22 mouse cellular contexts compared by ENCODE assay signal in the genomic region with DNA sequence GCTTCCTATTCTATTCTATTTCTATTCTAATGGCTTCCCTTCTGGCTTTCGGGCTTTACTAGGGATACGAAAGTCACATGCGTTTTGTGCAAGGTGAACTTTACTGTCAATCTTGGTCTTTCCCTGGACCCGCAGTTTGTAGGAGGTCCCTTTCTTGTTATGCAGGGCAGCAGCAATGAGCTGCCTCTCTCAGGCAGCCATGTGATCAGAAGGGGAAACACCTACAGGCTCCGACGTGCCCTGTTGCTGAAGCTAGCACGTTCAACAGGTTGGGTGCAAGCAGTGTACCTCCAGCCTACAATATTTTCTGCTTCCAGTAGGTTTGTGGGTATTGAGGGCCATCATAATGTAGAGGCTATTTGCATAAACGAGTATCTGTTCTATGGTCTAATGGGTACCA. TPM values are rescaled to one million over a fixed set of nuclear protein-coding genes. Genes with fewer than 3 reads are reported as not detected.
DNase-seq lines count a peak whose midpoint lies in the region; ATAC-seq and TF ChIP-seq lines count a peak whose summit lies in the region.
"Had no signal": no experiment of that assay in that cellular context is flagged by ENCODE, and none has a peak within 500 bp of the region (broad histone marks: within the 10 kb centered on the region; RNA-seq: fewer than 3 reads in every experiment).

No protein-coding gene starts in this region.

- TF ChIP-seq POLR2A in CH12.LX (IDR thresholded peaks at IDR 0.05; ENCODE audit: low read depth, low read length) = no peak; the same call in 1 of the 2 replicates
- no peak for TF ChIP-seq POLR2A in lung, adult 2 months (IDR thresholded peaks at IDR 0.05; ENCODE audit: borderline replicate concordance, extremely low read depth, low read depth, low read length)

- TF ChIP-seq EP300 in CH12.LX (IDR thresholded peaks at IDR 0.05; ENCODE audit: low read length) = no peak

- no peaks in the 10 kb centered on the region for H3K36me3 ChIP-seq in heart, embryonic 12.5 days
- H3K36me3 ChIP-seq in CH12.LX (replicated peaks in 1 of 2; ENCODE audit: control insufficient read depth in 1 of 2, insufficient read depth in 1 of 2, low read length in 1 of 2) = peaks cover 6 to 8% of the 10 kb centered on the region in 2 experiments
- H3K36me3 ChIP-seq: heart, embryonic 13.5 days had no signal

- no peaks in the 10 kb centered on the region for H3K27me3 ChIP-seq in heart, embryonic 12.5 days (replicated peaks)
- no peaks in the 10 kb centered on the region for H3K27me3 ChIP-seq in CH12.LX (replicated peaks)
- H3K27me3 ChIP-seq: heart, embryonic 13.5 days had no signal

- H3K9ac ChIP-seq in heart, embryonic 12.5 days = no peak overlapping the region
- peak overlapping the region; percentile 41; the same call in 1 of the 2 replicates for H3K9ac ChIP-seq in CH12.LX (ENCODE audit: insufficient read depth, low read depth)
- H3K9ac ChIP-seq: heart, embryonic 13.5 days; lung, embryonic 14.5 days had no signal

- H3K9me3 ChIP-seq in heart, embryonic 12.5 days (replicated peaks) = no peaks in the 10 kb centered on the region
- H3K9me3 ChIP-seq in CH12.LX (replicated peaks; ENCODE audit: low read length) = no peaks in the 10 kb centered on the region
- H3K9me3 ChIP-seq: heart, embryonic 13.5 days had no signal

- dilution Hi-C loops in CH12.LX (cut with MboI; ENCODE audit: extremely low pct_ligation_motif_present, extremely low pct_unique_long_range_greater_than_20kb, low sequenced_read_pairs) = no loop called here

- TF ChIP-seq RAD21 in CH12.LX (IDR thresholded peaks at IDR 0.05; ENCODE audit: low read depth, low read length) = no peak; the same call in 1 of the 2 replicates

- no peak overlapping the region for H3K4me2 ChIP-seq in heart, embryonic 12.5 days
- H3K4me2 ChIP-seq in CH12.LX (ENCODE audit: insufficient read depth, low read depth, poor library complexity, severe bottlenecking) = peak overlapping the region; percentile 87
- H3K4me2 ChIP-seq: heart, embryonic 13.5 days; lung, embryonic 14.5 days; midbrain, embryonic 11.5 days had no signal

- no peak for ATAC-seq in heart, embryonic 12.5 days (ENCODE audit: insufficient number of reproducible peaks, low FRiP score)
- ATAC-seq in megakaryocyte, adult 5-6 weeks (ENCODE audit: poor library complexity, severe bottlenecking) = no peak
- ATAC-seq: forebrain, embryonic 14.5 days; hindbrain, embryonic 16.5 days had no signal

- no peak overlapping the region for H3K27ac ChIP-seq in heart, embryonic 12.5 days (ENCODE audit: poor library complexity, severe bottlenecking)
- H3K27ac ChIP-seq in CH12.LX (ENCODE audit: insufficient read depth, low read depth) = peak overlapping the region; percentile 69
- H3K27ac ChIP-seq: heart, embryonic 13.5 days had no signal

- peaks cover 40% of the 10 kb centered on the region for H3K79me2 ChIP-seq in CH12.LX (replicated peaks; ENCODE audit: control insufficient read depth, extremely low read depth, insufficient read depth, poor library complexity, severe bottlenecking)

- TF ChIP-seq CTCF in CH12.LX (conservative IDR thresholded peaks at IDR 0.05 in 1 of 2, IDR thresholded peaks at IDR 0.05 in 1 of 2; ENCODE audit: low read depth in 2 of 2, low read length in 2 of 2) = no peak
- no peak for TF ChIP-seq CTCF in lung, adult 2 months (IDR thresholded peaks at IDR 0.05; ENCODE audit: insufficient read depth, low read length)

- H3K4me1 ChIP-seq in heart, embryonic 12.5 days (replicated peaks) = peaks cover 11% of the 10 kb centered on the region; the same call in 1 of the 2 replicates
- H3K4me1 ChIP-seq in CH12.LX (ENCODE audit: control insufficient read depth in 1 of 2, insufficient read depth in 2 of 2) = peaks cover 17 to 50% of the 10 kb centered on the region in 2 experiments
- peaks cover 9% of the 10 kb centered on the region for H3K4me1 ChIP-seq in lung, adult 2 months (ENCODE audit: control insufficient read depth, insufficient read depth, low read length)

- in situ Hi-C loops in CH12.LX (cut with MboI; ENCODE audit: low pct_ligation_motif_present, low pct_unique_long_range_greater_than_20kb, low sequenced_read_pairs) = no loop called here

- no peak overlapping the region for H3K4me3 ChIP-seq in heart, embryonic 12.5 days
- peak overlapping the region; percentile 24 to 39 (median 32) for H3K4me3 ChIP-seq in CH12.LX (replicated peaks in 1 of 3; ENCODE audit: low read depth in 2 of 3, low read length in 2 of 3, poor library complexity in 1 of 3)
- H3K4me3 ChIP-seq in lung, adult 2 months (replicated peaks; ENCODE audit: extremely low read depth, low read depth, low read length) = no peak overlapping the region
- H3K4me3 ChIP-seq: heart, embryonic 13.5 days had no signal

- DNase-seq in heart, adult 11 months = peak; percentile 92
- DNase-seq in 416B (ENCODE audit: low read depth) = peak; percentile 13
- peak; percentile 87 for DNase-seq in CH12.LX (ENCODE audit: extremely low read depth)
- DNase-seq in induced T-regulatory cell, adult 2 months (ENCODE audit: low read depth) = peak; percentile 55
- DNase-seq in kidney, postnatal 14 days = no peak
- no peak for DNase-seq in lung, adult 2 months
- DNase-seq: adrenal gland, postnatal 36 days; cerebellum, adult 9-11 months; heart, postnatal 4 days; kidney, adult 18-20 months; lung, embryonic 14.5 days; lung, postnatal 4 days; retina, postnatal 1 day; thymus, postnatal 14 days had no signal

- 65% methylated on average over 8 of the region's 8 CpGs for WGBS in heart, embryonic 12.5 days
- 42% methylated on average over 8 of the region's 8 CpGs for WGBS in lung, adult 2 months

TF ChIP-seq in CH12.LX, 34 proteins besides CTCF, POLR2A, EP300 and RAD21:
- peak; percentile 38; the same call in 1 of the 2 replicates for TF ChIP-seq NELFE (IDR thresholded peaks at IDR 0.05; ENCODE audit: low read depth, low read length)
- TF ChIP-seq CHD1 (IDR thresholded peaks at IDR 0.05; ENCODE audit: low read depth, low read length) = no peak
- no peak for TF ChIP-seq ZC3H11A (IDR thresholded peaks at IDR 0.05; ENCODE audit: low read depth, low read length)
- peak; percentile 62 for TF ChIP-seq USF2 (conservative IDR thresholded peaks at IDR 0.05; ENCODE audit: low read depth, low read length)
- no peak for TF ChIP-seq KAT2A (IDR thresholded peaks at IDR 0.05; ENCODE audit: insufficient replicate concordance, low read length)
- peak; percentile 68; the same call in 1 of the 2 replicates for TF ChIP-seq IRF4 (IDR thresholded peaks at IDR 0.05; ENCODE audit: low read depth, low read length)
- TF ChIP-seq HCFC1 (IDR thresholded peaks at IDR 0.05; ENCODE audit: low read depth, low read length) = 0 out of 2 replicates have a peak, but pooled peaks have one; percentile 19
- no peak for TF ChIP-seq E2F4 (IDR thresholded peaks at IDR 0.05; ENCODE audit: insufficient replicate concordance, low read depth, low read length)
- no peak for TF ChIP-seq MAZ (IDR thresholded peaks at IDR 0.05; ENCODE audit: low read depth, low read length)
- peak; percentile 96 for TF ChIP-seq BHLHE40 (IDR thresholded peaks at IDR 0.05; ENCODE audit: low read depth, low read length)
- TF ChIP-seq MEF2A (IDR thresholded peaks at IDR 0.05; ENCODE audit: borderline replicate concordance, low read depth, low read length) = 0 out of 2 replicates have a peak, but pooled peaks have one; percentile 64
- TF ChIP-seq USF1 (IDR thresholded peaks at IDR 0.05; ENCODE audit: low read depth, low read length) = peak; percentile 84
- TF ChIP-seq MYC (IDR thresholded peaks at IDR 0.05; ENCODE audit: low read depth, low read length) = peak; percentile 86; the same call in 1 of the 2 replicates
- TF ChIP-seq ETS1 (conservative IDR thresholded peaks at IDR 0.05; ENCODE audit: low read depth, low read length) = peak; percentile 74; the same call in 1 of the 2 replicates
- peak; percentile 78 for TF ChIP-seq TCF12 (IDR thresholded peaks at IDR 0.05; ENCODE audit: low read depth, low read length)
- TF ChIP-seq ELF1 (IDR thresholded peaks at IDR 0.05; ENCODE audit: low read depth, low read length) = no peak
- TF ChIP-seq MXI1 (IDR thresholded peaks at IDR 0.05; ENCODE audit: low read depth, low read length) = peak; percentile 92
- TF ChIP-seq ZMIZ1 (IDR thresholded peaks at IDR 0.05; ENCODE audit: low read depth, low read length) = peak; percentile 44; the same call in 1 of the 2 replicates
- no peak for TF ChIP-seq GABPA (IDR thresholded peaks at IDR 0.05; ENCODE audit: insufficient replicate concordance, low read depth, low read length)
- peak; percentile 92 for TF ChIP-seq MAX (IDR thresholded peaks at IDR 0.05; ENCODE audit: low read length)
- TF ChIP-seq PAX5 (IDR thresholded peaks at IDR 0.05; ENCODE audit: low read length) = no peak
- TF ChIP-seq RCOR1 (conservative IDR thresholded peaks at IDR 0.05; ENCODE audit: low read depth, low read length) = peak; percentile 61; the same call in 1 of the 2 replicates
- no peak for TF ChIP-seq JUND (conservative IDR thresholded peaks at IDR 0.05; ENCODE audit: low read depth, low read length)
- peak; percentile 72 for TF ChIP-seq SIN3A (IDR thresholded peaks at IDR 0.05; ENCODE audit: low read length)
- TF ChIP-seq ZNF384 (IDR thresholded peaks at IDR 0.05; ENCODE audit: low read depth, low read length) = no peak
- no peak for TF ChIP-seq UBTF (IDR thresholded peaks at IDR 0.05; ENCODE audit: low read depth, low read length)

RNA-seq across cellular contexts. Expression of gene Chd9, which starts 2.8 kb away (rescaled TPM):
- polyA plus RNA-seq in heart, embryonic 12.5 days (2016; fragmentation: Nextera tagmentation; extraction: Ambion mirVana) = 53.5 and 56.3 TPM in 2 replicates
- total RNA-seq in CH12.LX (2012; rRNA removed) = 15.1 and 17.2 TPM in 2 replicates
- total RNA-seq in CH12.LX (2014; rRNA removed) = 11.8 and 12.7 TPM in 2 replicates
- polyA plus RNA-seq in CH12.LX (2012; ENCODE audit: insufficient read length, low read depth) = 52.5 and 188 TPM in 2 replicates
- total RNA-seq in megakaryocyte, adult 5-6 weeks (2015) = 91.1 and 104 TPM in 2 replicates
- total RNA-seq in megakaryocyte, adult 5-6 weeks (2017) = 39.0 and 45.6 TPM in 2 replicates
- 93.5 and 129 TPM in 2 replicates for polyA plus RNA-seq in lung, adult 2 months (2012; rRNA removed)

RNA-seq across cellular contexts. Expression of gene Gm19935, which starts 13.8 kb away (rescaled TPM):
- polyA plus RNA-seq in heart, embryonic 12.5 days (2016; fragmentation: Nextera tagmentation; extraction: Ambion mirVana) = not detected in 2 replicates
- total RNA-seq in CH12.LX (2012; rRNA removed) = not detected in 2 replicates
- not detected in 2 replicates for total RNA-seq in CH12.LX (2014; rRNA removed)
- not detected in 2 replicates for polyA plus RNA-seq in CH12.LX (2012; ENCODE audit: insufficient read length, low read depth)
- not detected in 2 replicates for total RNA-seq in megakaryocyte, adult 5-6 weeks (2015)
- total RNA-seq in megakaryocyte, adult 5-6 weeks (2017) = not detected in 2 replicates
- 4.6 and 10.3 TPM in 2 replicates for polyA plus RNA-seq in lung, adult 2 months (2012; rRNA removed)
- total RNA-seq: adrenal gland, postnatal 36 days; gastrocnemius, postnatal 4 days; heart, postnatal 4 days had no signal
- polyA plus RNA-seq: heart, embryonic 13.5 days; limb, embryonic 14.5 days; lung, embryonic 14.5 days; midbrain, embryonic 11.5 days had no signal

Comparison
In these comparisons a context has a peak if more than half of its experiments do, and no peak if none do; other contexts are left out.
1. DNase-seq: peak in heart, adult 11 months (single experiment), 416B (single experiment), CH12.LX (single experiment) and induced T-regulatory cell, adult 2 months (single experiment); none in kidney, postnatal 14 days (single experiment) and lung, adult 2 months (single experiment).
2. H3K4me3 ChIP-seq: peak in CH12.LX (3 of 3); none in heart, embryonic 12.5 days (single experiment) and lung, adult 2 months (single experiment).